Mouse (Mus musculus) cerebellum, adult 9-10 months (tissue): ENCODE data around the gene Npas2.

ENCODE experiments used
- DNase-seq: peaks from one replicate; pipeline ENCODE4 v3.0.0; 2022

The Npas2 gene

DNA sequence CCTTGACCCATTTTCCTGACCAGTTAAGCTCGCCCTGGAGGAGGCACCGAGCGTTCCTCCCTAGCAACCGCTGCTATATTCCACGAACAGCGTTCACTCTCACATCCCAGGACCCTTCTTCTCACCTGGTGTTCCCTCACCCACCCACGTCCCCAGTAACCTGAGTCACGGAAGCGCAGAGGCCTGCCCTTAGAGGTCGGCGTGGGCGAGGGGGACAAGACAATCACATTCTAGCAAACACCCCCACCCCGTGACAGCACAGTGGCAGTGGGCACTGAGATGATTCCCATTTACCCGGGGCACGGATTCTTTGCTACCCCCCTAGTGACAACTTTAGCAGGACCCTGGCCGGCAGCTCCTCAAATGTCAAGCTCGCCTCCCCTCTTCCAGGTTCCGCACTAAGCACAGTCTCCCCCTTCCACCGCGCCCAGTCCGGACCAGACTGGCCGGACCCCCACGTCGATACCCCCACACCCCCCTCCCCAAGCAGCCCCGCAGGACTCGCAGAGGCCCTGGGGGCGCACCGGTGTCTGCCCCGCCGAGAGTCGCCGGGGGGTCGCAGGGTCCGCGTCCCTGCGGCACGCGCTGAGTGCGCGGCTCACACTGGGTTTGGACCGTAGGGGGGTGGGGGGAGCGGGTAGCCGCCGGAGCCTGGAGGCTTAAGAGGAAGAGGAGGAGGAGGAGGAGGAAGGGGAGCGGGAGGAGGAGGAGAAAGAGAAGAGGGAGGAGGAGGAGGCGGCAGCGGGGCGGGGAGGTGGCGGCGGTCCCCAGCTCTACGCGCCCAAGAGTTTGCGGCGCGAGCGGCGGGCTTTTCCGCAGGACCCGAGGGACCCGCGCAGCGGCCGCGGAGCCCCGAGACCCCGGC is at the start of gene Npas2:
TSS of gene Npas2 (plus strand) at position 735 of the 865 bp plus-strand sequence.
- DNase-seq: peak; percentile 32

DNA sequence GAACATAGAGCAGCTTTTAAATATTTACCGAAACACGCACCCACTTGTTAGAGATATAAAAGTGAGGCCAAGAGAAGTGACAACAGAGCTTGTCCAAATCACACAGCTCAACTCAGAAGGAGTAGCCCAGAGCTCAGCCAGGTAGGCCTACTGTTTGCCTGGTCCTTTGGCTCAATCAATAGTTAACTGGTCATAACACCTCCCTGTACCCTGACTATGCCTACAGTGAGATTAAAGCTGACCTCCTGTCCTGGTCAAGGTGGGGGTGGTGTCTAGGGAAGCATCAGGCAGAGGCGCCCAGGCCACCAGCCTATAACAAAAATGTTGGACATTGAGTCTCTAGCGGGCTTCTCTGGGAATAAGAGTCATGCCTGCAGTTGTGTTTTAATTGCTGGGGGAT is 36.8 kb upstream of the Npas2 start:
- no peak for DNase-seq

GRCm38 (mm10) chr1:39160167-39160566 is 33.4 kb upstream of the Npas2 start:
- no peak for DNase-seq

DNA sequence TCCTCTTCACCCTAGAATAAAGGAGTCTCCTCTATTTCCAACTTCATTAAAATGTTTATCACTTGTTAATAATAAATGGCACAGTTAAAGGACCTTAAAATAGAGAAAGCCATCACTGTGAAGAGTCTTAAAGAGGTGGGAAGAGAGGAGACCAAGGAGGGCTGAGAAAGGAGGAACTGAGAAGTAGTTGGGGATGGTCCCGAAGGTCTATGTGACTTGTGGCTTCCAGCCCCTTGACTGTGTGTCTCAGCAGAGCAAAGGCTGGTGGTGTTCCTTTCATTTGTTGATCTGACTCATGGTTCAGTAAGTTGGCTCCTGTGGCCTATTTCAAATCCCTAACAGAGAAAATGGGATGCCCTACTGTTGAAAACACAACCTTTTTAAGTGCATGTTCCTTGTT is 30.5 kb upstream of the Npas2 start:
- no peak for DNase-seq

- DNase-seq: no peak
Observed at GRCm38 (mm10) chr1:39176690-39177089, 16.8 kb upstream of the Npas2 start.

DNA sequence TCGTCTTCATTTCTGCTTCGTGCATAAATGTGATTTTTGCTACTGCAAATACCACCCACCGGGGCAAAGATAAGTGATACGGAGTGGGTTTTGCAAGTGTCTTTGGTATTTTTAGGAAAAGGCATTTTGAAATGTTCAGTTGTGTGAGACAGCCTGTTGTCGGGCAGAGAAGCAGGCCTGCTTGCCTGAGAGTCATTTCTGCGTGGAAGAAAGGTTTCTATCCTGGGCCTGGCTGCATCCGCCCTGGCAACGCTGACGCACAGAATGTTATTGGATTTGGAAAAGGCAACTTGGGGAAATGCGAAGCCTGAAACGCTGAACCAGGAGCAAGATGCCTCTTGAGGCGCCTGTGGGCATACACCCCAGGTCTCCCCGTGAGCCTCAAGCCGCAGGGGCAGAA is 16.3 kb upstream of the Npas2 start:
- DNase-seq: no peak

DNA sequence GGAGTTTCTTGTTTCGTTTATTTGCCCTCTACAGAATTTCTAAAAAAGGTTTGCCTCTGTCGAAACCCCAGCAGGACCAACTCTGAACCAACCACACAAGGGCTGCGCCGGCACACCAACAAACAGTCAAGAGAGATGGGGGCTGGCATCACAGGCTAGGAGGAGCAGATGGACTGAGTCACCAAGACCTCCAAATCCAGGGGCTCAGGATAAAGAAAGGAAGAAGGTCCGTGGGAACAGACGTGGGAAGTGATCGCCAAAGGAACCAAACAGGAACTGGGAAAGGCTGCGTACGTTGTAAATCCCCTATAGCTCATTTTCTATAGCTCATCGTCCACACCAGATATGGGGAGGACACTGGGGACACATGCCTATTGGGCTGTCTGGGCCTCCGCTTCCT is 13.7 kb upstream of the Npas2 start:
- no peak for DNase-seq

- no peak for DNase-seq
Observed at GRCm38 (mm10) chr1:39180517-39180916, 13.0 kb upstream of the Npas2 start.

DNA sequence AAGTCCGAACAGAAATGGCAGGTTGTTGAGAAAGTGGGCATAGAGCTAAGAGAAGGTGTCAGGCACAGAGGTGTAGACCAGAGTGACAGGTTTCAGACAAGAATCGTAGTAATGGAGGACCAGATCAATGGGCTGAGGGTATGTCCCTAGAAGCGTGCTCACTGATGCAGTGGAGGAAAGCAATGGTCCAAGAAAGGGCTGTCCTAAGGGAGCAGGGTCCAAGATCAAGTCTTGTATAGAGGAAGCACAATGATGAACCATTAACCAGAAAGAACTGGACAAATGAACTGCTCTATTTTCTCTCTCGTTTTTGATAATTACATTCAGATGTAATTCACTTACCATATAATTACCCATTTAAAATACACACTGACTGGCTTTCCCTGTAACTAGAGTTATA is 11.6 kb upstream of the Npas2 start:
- no peak for DNase-seq

- DNase-seq: no peak
Observed at GRCm38 (mm10) chr1:39185833-39186232, 7.7 kb upstream of the Npas2 start.

- DNase-seq: no peak
Observed at GRCm38 (mm10) chr1:39186711-39187437, 6.7 kb upstream of the Npas2 start.

DNA sequence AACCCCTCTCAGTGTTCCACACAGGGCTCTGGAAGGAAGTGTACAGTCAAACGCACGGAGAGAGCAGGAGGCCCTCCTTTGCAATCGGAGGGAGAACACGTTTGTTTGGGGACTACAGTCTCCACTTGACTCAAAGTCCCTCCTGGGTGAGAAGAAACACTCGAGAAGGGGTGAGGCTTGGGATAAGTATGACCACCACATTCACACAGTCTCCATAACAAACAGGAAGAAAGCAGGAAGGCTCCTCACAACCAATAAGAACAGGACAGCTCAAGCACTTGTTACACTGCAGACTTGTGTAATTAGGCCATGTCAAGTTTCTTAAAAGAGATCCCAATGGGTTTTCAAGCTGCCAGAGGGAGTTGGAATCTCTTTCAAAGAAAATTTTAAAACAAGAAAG is 2.4 kb upstream of the Npas2 start:
- DNase-seq: no peak

DNA sequence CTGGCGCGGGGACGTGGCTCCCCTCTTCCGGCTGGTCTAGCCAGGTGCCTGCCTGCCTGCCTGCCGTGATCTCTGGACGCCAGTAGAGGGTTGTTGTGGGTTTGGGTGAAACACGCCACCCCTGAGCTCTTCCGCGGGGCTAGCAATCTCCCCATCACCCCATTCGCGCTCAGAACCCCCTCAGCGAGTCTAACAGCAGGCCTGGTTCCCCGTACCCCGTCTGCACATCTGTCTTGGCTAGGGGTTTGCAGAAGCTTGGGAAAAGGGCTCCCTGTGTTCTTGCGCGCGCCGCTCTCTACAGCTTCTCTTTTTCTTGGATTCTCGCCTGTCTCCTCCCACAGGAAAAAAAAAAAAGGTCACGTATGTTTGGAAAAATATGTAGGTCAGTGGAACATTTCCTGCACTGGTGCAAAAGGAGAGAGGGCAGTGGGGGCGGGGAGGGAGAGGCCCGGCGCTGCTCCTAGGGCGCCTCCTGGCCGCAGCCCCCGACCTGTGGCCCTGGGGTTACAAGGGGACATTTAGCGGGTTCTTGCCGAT is 1.0 kb upstream of the Npas2 start:
- peak; percentile 75 for DNase-seq

GRCm38 (mm10) chr1:39193862-39194675 is 538 bp downstream of the Npas2 start:
- peak; percentile 35 for DNase-seq

- no peak for DNase-seq
Observed at GRCm38 (mm10) chr1:39194959-39195358, 1.4 kb downstream of the Npas2 start.

DNA sequence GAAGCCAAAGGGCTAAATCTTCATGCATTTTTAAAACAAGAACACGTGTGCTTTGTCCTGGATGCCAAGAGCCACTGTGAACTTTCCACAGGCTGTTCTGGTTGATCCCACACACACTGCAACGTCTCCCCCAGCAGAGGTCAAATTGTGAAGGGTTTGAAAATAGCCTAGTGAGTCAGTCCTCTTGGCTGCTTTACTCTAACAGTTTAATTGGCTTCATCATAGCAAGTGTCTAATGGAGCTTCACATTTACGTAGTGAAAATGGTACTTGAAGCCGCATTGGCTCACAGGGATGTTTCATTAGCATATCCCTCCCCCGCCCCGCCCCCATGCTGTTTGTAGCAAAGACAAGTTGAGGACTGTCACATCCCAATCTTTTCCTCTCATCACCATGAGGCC is 2.6 kb downstream of the Npas2 start:
- DNase-seq: no peak

DNA sequence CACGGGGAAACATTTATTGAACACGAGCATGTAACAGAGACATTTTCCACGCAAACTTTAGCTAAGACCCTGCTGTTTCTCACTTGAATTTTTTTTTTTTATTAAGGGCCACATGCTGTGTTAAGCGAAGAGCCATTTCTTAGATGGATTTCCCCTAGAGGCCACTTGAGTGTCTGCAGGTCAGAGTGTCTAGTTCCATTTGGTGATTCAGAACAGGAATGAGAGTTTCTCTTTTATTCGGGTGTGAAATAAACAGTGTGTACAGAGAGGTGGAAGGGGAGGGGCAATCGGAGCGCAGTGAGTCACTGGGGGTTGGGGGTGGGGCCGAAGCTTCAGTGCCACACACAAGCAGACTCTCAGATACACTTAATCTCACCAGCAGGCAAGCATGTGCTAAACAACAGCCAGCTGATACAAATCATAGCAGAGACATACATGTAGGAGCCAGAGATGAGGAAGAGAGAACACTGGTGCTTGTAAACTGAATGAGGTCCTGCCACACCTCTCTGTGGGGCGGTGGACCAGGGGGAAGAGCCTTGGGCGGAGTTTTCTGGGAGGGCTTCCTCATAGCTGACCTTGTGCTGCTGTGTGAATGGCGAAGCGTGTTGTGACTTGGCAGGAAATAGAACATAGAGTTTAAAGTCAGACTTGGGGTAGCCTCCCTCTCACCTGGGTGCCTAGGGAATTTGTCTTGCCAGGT is 3.3 kb downstream of the Npas2 start:
- no peak for DNase-seq

DNA sequence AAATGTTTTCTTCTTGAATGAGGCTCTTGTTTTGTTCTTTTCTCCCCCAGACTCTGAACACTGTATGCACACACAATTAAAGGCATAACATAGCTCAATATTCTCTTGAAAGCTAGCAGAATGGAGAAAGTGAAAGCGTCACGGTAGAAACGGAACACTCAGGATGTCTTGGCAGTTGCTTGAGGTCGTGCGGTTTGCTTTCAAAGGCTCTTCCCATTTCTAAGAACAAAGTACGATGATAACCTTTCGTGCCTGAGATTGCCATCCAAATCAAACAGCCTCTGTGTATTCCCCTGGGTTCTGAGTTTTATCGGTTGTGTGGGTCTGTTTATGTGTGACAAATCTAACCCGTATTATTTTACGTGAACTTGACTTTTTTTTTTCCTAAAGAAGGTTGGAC is 11.5 kb downstream of the Npas2 start:
- DNase-seq: no peak

GRCm38 (mm10) chr1:39205697-39206096 is 12.2 kb downstream of the Npas2 start:
- no peak for DNase-seq

- DNase-seq: peak; percentile 14
Observed at GRCm38 (mm10) chr1:39206942-39207341, 13.4 kb downstream of the Npas2 start.

DNA sequence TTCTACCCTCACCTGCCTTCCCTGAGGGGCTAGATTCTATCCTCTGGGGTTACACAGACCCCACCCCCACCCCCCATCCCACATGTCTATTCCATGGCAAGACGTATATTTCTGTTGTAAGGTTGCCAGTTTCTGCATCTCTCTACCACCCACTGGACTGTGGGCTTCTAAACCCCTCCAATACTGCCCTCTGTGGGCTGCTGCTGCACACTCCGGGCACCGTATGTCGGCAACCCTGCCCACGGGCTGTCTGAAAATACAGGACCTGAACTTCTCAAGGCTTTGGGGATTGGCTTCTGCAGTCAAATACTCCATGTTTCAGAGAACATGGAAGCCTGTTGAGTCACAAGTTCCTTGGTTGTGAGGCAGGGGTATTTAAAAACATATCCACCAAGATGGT is 17.4 kb downstream of the Npas2 start:
- no peak for DNase-seq

GRCm38 (mm10) chr1:39212982-39213381 is 19.5 kb downstream of the Npas2 start:
- DNase-seq: no peak

- DNase-seq: no peak
Observed at GRCm38 (mm10) chr1:39217584-39217983, 24.1 kb downstream of the Npas2 start.
